Mouse (Mus musculus) embryonic facial prominence, embryonic 11.5 days (tissue): ENCODE data around the gene Pds5b. TPM values are rescaled to one million over a fixed set of nuclear protein-coding genes. Genes with fewer than 3 reads are reported as not detected.
A peak's percentile ranks its signal among the peaks of the same experiment; 100 is the strongest.
"Not testable (repeated sequence)": the region's sequence is repeated elsewhere in the genome, so short reads cannot be mapped to it uniquely, and the experiment has no call there.

Source experiments
- ATAC-seq: fragments of 200-750 bp; cut with Nextera tagmentation; replicated peaks from 2 replicates; pipeline ENCODE4 v1.8.0; 2017; ENCODE audit warnings: low read depth; ENCODE audit not compliant: insufficient number of reproducible peaks, low FRiP score, low TSS enrichment
- DNase-seq: peaks from one replicate; pipeline ENCODE4 v3.0.0-alpha.2; 2015; ENCODE audit warnings: low spot score
- H3K27ac ChIP-seq: fragments of 300-500 bp; sonication (generic); replicated peaks from 2 replicates; pipeline ENCODE4 v1.5.1; 2014; ENCODE audit warnings: mild to moderate bottlenecking, low read depth, low read length, control low read depth
- H3K27me3 ChIP-seq: fragments of 300-500 bp; sonication (generic); 2 replicates; pipeline ENCODE4 v1.6.1; 2014; ENCODE audit warnings: mild to moderate bottlenecking, low read length, moderate library complexity, mixed read lengths; ENCODE audit not compliant: control insufficient read depth, insufficient read depth
- H3K36me3 ChIP-seq: fragments of 300-500 bp; sonication (generic); replicated peaks from 2 replicates; pipeline ENCODE4 v1.6.1; 2014; ENCODE audit warnings: low read depth, mild to moderate bottlenecking, low read length, moderate library complexity, mixed read lengths; ENCODE audit not compliant: control insufficient read depth, insufficient read depth
- H3K4me1 ChIP-seq: fragments of 300-500 bp; sonication (generic); 2 replicates; pipeline ENCODE4 v1.6.1; 2014; ENCODE audit warnings: low read length, mixed read lengths; ENCODE audit not compliant: control insufficient read depth, insufficient read depth
- H3K4me2 ChIP-seq: fragments of 300-500 bp; sonication (generic); 2 replicates; pipeline ENCODE4 v1.6.1; 2014; ENCODE audit warnings: low read depth, mild to moderate bottlenecking, control low read depth, low read length, moderate library complexity
- H3K4me3 ChIP-seq: fragments of 300-500 bp; sonication (generic); 2 replicates; pipeline ENCODE4 v1.5.1; 2014; ENCODE audit warnings: low read depth, low read length, control low read depth
- H3K9ac ChIP-seq: fragments of 300-500 bp; sonication (generic); replicated peaks from 2 replicates; pipeline ENCODE4 v1.6.1; 2014; ENCODE audit warnings: mild to moderate bottlenecking, control low read depth, low read length
- H3K9me3 ChIP-seq: fragments of 300-500 bp; sonication (generic); replicated peaks from 2 replicates; pipeline ENCODE4 v1.6.1; 2016; ENCODE audit warnings: mild to moderate bottlenecking, low read length, inconsistent platforms, mixed read lengths; ENCODE audit not compliant: control insufficient read depth
- WGBS: fragments of 180-500 bp; shearing (Covaris S2); extraction: QIAGEN DNeasy Blood & Tissue Kit; methylation state at CpG from one replicate; pipeline ENCODE4 v1.1.7; 2014; 5-methylcytosine and 5-hydroxymethylcytosine counted together
- polyA plus RNA-seq: library from polyadenylated mRNA; unstranded; fragments of >200 nt; fragmentation: Nextera tagmentation; extraction: Ambion mirVana; gene quantifications from 2 replicates; pipeline ENCODE4 v1.2.1, GENCODE M21; 2014

Pds5b gene
- polyA plus RNA-seq, 1 experiment from 2014 or later = 56.5 TPM

DNA sequence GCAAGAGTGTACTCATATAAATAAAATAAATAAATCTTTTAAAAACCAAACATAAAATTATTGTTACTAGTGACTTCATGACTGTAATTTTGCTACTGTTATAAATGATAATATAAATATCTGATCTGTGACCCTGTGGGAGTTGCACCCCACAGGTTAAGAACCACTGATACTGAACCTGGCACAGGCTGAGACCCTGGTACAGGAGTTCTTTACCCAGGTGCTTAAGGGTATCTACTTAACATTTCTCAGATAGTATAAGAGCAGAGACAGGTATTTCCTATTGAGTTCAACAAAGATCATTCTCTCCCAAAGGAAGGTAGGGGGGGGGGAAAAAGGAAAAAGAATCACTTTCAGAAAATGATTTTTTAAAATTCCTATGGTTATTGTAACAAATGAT, 19.0 kb upstream of the Pds5b start:
- ATAC-seq = no peak
- Histone ChIP-seq H3K36me3 (no peaks in the 10 kb centered on the region; the same call in 1 of the 2 replicates), H3K4me2 (no peak overlapping the region)

DNA sequence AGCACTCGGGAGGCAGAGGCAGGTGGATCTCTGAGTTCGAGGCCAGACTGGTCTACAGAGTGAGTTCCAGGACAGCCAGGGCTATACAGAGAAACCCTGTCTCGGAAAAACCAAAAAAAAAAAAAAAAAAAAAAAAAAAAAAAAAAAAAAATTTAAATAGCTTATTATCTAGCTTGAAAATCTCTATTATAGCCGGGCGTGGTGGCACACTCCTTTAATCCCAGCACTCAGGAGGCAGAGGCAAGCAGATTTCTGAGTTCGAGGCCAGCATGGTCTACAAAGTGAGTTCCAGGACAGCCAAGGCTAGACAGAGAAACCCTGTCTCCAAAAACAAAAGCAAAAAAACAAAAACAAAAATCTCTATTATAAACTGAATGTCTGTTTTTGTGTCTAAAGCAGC, 14.1 kb upstream of the Pds5b start:
- DNase-seq, H3K27ac ChIP-seq, H3K27me3 ChIP-seq, ATAC-seq, H3K4me3 ChIP-seq, H3K36me3 ChIP-seq, H3K9ac ChIP-seq, H3K4me1 ChIP-seq, H3K9me3 ChIP-seq, H3K4me2 ChIP-seq: not testable (repeated sequence)
- 95% methylated on average over 6 of the region's 6 CpGs for WGBS

More for the DNA sequence above, 19.0 kb upstream of the Pds5b start:
- H3K27me3 ChIP-seq = no peaks in the 10 kb centered on the region
- no peak for DNase-seq
- no peaks in the 10 kb centered on the region for H3K4me1 ChIP-seq
- no peak overlapping the region for H3K9ac ChIP-seq
- H3K4me3 ChIP-seq = no peak overlapping the region
- H3K9me3 ChIP-seq = no peaks in the 10 kb centered on the region
- no peak overlapping the region for H3K27ac ChIP-seq

DNA sequence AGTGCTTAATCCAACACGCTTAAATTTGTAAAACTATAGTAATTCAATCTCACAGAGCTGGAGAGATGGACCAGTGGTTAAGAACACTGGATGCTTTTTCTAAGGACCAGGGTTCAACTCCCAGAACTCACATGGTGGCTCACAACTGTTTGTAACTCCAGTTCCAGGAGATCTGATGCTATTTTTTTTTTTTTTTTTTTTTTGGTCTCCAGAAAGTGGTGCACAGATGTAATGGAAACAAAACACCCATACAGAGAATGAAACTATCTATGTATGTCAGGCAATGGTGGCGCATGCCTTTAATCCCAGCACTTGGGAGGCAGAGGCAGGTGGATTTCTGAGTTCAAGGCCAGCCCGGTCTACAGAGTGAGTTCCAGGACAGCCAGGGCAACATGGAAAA, 13.2 kb upstream of the Pds5b start:
- not testable (repeated sequence) for H3K36me3 ChIP-seq, H3K4me1 ChIP-seq, H3K9ac ChIP-seq, H3K9me3 ChIP-seq, H3K27ac ChIP-seq, H3K4me3 ChIP-seq, ATAC-seq, DNase-seq, H3K27me3 ChIP-seq, H3K4me2 ChIP-seq
- WGBS = 93% methylated on average over 3 of the region's 3 CpGs

DNA sequence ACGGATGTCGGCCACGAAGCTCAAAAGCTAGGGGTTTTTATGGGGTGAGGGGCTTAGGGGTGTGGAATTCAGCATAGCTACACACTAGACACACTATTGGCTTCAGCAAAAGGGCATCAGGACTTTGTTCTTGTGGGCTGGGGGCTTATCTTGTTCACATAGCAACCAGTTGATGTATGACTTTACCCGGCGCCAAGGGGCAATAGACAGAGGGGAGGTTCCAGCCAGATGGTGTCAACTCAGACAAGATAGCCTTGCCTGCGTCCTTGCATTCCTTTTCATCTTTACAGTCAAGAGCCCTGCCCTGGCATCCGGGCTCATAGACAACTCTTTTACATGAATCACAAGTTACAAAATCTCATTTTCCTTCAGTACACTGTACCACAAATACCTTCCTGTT, 9.6 kb upstream of the Pds5b start:
- not testable (repeated sequence) for H3K4me1 ChIP-seq, H3K27me3 ChIP-seq, H3K4me2 ChIP-seq, DNase-seq, H3K9ac ChIP-seq, H3K4me3 ChIP-seq, H3K27ac ChIP-seq, H3K9me3 ChIP-seq, ATAC-seq, H3K36me3 ChIP-seq
- WGBS = 97% methylated on average over 7 of the region's 7 CpGs

DNA sequence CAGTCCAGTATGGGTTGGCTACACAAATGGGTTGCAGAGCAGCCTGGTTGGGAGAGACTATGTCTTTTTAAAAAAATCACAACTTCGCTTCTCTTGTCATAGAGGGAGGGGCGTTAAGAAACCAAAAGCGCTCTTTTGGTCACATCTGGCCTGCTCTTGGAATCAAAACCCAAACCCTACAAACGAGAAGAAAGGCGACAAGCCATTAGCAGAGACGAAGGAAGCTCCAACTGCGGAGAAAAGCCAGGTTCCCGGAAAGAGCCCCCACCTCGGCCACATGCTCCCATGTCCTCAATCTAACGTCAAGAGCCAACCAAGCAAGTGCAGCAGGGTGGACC, 8.8 kb upstream of the Pds5b start:
- ATAC-seq = no peak; the same call in 1 of the 2 replicates
- Histone ChIP-seq H3K4me3 (peak overlapping the region; percentile 88), H3K9ac (peak overlapping the region; percentile 89), H3K27me3 (no peaks in the 10 kb centered on the region), H3K36me3 (no peaks in the 10 kb centered on the region), H3K4me2 (peak overlapping the region; percentile 65), H3K9me3 (no peaks in the 10 kb centered on the region), H3K27ac (peak overlapping the region; percentile 93), H3K4me1 (no peaks in the 10 kb centered on the region)
- no peak for DNase-seq
- under 1% methylated on average over 10 of the region's 10 CpGs for WGBS

DNA sequence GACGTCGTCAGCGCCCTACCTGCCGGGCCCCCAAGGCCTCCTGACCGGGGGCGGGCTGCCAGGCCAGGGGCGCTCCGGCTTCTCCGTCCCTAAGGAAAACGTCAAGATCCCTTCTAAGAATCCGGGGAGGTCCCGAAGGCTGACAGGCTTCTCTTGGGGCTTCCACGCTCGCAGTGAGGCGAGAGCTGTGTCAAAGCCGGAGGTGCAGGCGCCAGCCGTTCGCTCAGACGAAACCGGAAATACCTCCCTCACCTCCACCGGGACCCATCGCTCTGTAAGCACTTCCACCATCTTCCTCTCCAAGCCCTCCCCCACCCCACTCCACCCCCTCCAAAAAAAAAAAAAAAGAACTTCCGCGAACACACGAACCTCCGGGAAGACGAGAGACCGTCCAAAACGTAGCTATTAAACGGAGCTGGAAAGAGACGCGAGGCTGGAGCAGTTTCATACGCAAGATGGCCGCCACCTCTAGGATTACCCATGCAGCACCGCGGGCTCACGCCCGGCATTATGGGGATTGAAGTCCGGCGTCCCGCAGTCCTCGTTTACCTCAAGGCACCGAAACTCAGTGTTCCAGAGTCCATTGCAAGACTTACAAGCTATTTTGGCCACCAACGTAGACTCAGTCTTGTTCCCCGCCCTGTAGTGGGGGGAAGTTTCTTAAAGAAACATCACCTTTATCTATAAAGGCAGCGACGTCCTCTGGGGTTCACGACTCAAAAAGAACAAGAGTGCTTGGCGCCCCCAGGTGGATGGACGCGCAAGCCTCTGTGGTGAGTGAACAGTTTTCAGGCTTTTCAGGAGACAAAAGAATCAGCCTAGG, 8.2 kb upstream of the Pds5b start:
- Histone ChIP-seq H3K36me3 (no peaks in the 10 kb centered on the region), H3K4me1 (no peaks in the 10 kb centered on the region), H3K4me2 (peak overlapping the region; percentile 65), H3K9ac (peak overlapping the region; percentile 89), H3K4me3 (peak overlapping the region; percentile 88), H3K27ac (peak overlapping the region; percentile 93), H3K27me3 (no peaks in the 10 kb centered on the region), H3K9me3 (no peaks in the 10 kb centered on the region)
- ATAC-seq (peak; percentile 98), DNase-seq (peak; percentile 99)
- under 1% methylated on average over 52 of the region's 52 CpGs for WGBS

DNA sequence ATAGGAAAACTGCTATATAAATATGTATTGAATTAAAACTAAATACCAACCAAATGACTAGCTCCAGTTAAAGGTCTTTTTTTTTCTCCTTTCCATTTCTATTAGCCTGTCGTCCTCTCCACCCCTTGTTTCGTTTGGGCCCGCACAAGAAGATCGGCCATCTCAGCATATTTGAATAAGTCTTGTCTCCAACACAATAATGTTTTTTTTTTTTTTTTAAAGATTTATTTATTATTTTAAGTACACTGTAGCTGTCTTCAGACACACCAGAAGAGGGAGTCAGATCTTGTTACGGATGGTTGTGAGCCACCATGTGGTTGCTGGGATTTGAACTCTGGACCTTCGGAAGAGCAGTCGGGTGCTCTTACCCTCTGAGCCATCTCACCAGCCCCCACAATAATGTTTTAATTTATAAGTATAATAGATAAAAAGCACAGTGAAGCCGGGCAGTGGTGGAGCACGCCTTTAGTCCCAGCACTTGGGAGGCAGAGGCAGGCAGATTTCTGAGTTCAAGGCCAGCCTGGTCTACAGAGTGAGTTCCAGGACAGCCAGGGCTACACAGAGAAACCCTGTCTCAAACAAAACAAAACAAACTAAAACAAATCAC, 7.3 kb upstream of the Pds5b start, which contains the start of gene N4bp2l2:
Gene N4bp2l2, minus strand, starts transcription at position 51 of the 607 bp plus-strand sequence.
- Histone ChIP-seq H3K9ac (peak within 1 kb of the TSS; percentile 89), H3K27ac (peak within 1 kb of the TSS; percentile 93), H3K4me2 (peak within 1 kb of the TSS; percentile 65), H3K4me3 (peak within 1 kb of the TSS; percentile 88)
- H3K36me3 ChIP-seq, DNase-seq, H3K27me3 ChIP-seq, ATAC-seq, H3K4me1 ChIP-seq, H3K9me3 ChIP-seq: not testable (repeated sequence)
- 94% methylated on average over 8 of the region's 9 CpGs for WGBS

DNA sequence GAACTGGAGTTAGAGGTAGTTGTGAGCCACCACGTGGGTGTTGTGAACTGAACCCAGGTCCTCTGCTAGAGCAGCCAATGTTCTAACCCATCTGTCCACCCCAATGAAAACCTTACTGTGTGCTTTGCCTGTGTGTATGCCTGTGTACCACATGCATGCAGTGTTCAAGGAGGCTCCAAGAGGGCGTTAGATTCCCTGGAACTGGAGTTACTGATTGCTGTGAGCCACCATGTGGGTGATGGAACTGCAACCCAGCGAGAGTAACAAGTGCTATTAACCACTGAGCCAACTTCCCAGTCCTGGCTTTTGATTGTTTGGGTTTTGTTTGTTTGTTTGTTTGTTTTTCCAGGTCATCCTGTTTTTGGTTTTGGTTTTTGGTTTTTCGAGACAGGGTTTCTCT, 4.8 kb upstream of the Pds5b start:
- Histone ChIP-seq H3K27me3 (no peaks in the 10 kb centered on the region), H3K27ac (no peak overlapping the region), H3K36me3 (no peaks in the 10 kb centered on the region), H3K4me2 (no peak overlapping the region), H3K9ac (no peak overlapping the region), H3K4me3 (no peak overlapping the region), H3K9me3 (no peaks in the 10 kb centered on the region), H3K4me1 (no peaks in the 10 kb centered on the region)
- ATAC-seq = no peak
- WGBS = 49% methylated on average over 4 of the region's 4 CpGs
- no peak for DNase-seq
